Mouse (Mus musculus): ENCODE results near the gene Farsa. TPM values are rescaled to one million over a fixed set of nuclear protein-coding genes. Genes with fewer than 3 reads are reported as not detected.
A peak's percentile ranks its signal among the peaks of the same experiment; 100 is the strongest.
"Not testable (repeated sequence)": the region's sequence is repeated elsewhere in the genome, so short reads cannot be mapped to it uniquely, and the experiment has no call there.

Farsa gene
- total RNA-seq (2021) = 10 to 100 TPM; 22.1 to 26.2 TPM
- long read RNA-seq, experiment 1, transcript Farsa-201 (13 exons, 1,826 nt) = major isoform, 20 of 29 reads
- long read RNA-seq, experiment 1, partial matches to known transcripts = 2 of 29 reads
- long read RNA-seq, experiment 1, other reads (novel, unspliced or antisense) = 6 of 29 reads
- long read RNA-seq, experiment 2, transcript Farsa-201 (13 exons, 1,826 nt) = major isoform, 32 of 42 reads
- long read RNA-seq, experiment 2, partial matches to known transcripts = 3 of 42 reads
- long read RNA-seq, experiment 2, other reads (novel, unspliced or antisense) = 6 of 42 reads

- intact Hi-C loops (cut with DNase I) = no loop called here
- DNase-seq = peak; percentile 88 to 92
Measured at GRCm38 (mm10) chr8:84856864-84857441, at the start of gene Farsa. Gene Farsa, plus strand, starts transcription at chr8:84856989.

GRCm38 (mm10) chr8:84809109-84809940 is 47.5 kb upstream of the Farsa start:
- intact Hi-C loops (cut with DNase I) = loop anchor here (2.0 kb wide), 1 partner anchor 73 kb away; no protein-coding TSS in a partner anchor
- no peak for DNase-seq

DNA sequence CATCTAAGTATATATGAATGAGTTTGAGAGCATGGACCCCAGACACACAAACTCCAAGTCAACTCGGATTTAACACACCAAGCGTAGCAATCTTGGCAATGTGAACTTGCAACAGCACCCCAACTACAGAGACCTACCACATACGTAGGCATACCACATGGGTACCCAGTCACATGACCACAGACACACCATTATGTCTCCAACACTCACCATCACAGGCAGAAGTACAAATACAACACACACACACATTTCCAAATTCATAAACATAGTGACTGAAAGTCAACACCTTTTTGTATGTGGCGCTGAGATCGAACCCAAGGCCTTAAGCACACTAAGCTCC is 46.9 kb upstream of the Farsa start:
- intact Hi-C loops (cut with DNase I) = loop anchor here (2.0 to 5.0 kb wide), 3 partner anchors 73 to 218 kb away; no protein-coding TSS in a partner anchor

DNA sequence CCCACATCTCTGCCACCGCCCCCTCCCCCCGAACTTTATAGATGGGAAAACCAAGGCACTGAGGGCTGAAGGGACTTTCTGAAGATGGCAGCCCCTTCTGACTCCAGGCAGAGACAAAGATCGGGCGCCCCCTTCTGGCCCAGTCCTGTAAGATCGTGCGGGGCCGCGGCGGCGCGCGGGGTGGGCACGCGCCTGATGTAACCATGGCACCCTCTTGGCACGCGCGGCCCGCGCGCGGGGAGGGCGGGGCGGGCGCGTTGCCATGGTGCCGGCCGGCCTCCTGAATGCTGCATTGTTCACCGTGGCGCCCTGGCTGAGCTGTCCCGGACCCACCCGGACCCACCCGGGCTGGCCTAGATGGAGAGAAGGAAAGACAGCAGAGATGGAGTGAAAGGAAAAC is 45.9 kb upstream of the Farsa start:
- peak; percentile 90 to 94 for DNase-seq
- intact Hi-C loops (cut with DNase I) = loop anchor here (1.0 to 5.0 kb wide), 3 partner anchors 102 to 219 kb away; no protein-coding TSS in a partner anchor

More for the DNA sequence above, 46.9 kb upstream of the Farsa start:
- no peak for DNase-seq

DNA sequence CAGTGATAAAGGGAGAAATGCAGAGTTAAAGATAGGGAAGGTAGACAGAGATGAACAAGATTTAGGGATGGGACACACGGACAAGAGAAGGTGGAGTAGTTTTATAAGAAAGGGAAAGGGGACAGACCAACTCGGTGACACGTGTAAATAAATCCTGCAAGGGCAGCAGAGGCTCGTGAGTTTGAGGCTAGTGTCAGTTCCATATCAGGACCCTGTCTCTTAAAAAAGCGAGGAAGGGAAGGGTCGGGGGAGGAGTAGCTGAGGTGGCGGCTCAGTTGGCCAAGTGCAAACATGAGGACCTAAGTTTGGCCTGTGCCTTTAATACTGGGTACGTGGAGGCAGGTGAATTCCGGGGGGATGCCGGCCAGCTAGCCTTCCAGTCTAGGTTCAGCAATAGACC is 45.5 kb upstream of the Farsa start:
- no peak for DNase-seq
- intact Hi-C loops (cut with DNase I) = loop anchor here (1.0 to 5.0 kb wide), 3 partner anchors 102 to 219 kb away; no protein-coding TSS in a partner anchor

DNA sequence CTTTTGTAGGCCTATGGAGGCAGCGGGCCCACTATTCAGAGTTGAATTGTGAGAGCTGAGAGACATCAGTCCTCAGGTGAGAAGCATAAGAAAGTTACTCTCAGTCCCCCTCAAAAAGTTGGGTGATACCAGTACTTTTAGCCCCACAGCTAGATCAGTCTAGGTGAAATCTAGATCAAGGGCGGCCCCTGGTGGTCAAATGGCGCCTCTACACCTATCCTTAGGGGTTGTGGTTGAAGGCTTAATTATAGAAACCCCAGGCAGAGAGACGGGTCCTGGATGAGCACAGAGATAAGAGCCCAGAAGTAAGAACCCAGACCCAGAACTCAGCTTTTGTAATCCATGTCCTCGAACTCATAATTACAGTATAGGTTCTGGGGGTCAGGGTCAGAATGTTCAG is 43.7 kb upstream of the Farsa start:
- DNase-seq = peak; percentile 79 to 80
- intact Hi-C loops (cut with DNase I) = loop anchor here (5.0 kb wide), 1 partner anchor 221 kb away; no protein-coding TSS in a partner anchor

DNA sequence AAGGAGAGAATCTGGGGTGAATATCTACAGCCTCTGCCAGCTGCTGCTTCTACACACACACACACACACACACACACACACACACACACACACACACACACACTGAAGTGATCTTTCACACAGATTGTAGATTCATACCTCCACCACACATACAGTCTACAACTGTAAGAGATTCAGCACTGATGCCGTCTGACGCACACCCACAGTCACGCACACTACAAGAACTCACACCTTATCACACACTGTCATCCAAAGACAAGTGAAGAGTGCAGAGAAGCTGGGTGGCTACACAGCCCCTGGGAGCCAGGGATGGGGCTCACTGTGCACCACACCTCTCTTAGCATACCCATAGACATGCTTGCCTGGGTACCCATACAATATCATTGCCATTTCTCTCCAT is 43.0 kb upstream of the Farsa start:
- no peak for DNase-seq
- intact Hi-C loops (cut with DNase I) = loop anchor here (5.0 kb wide), 1 partner anchor 222 kb away; no protein-coding TSS in a partner anchor

GRCm38 (mm10) chr8:84814240-84814554 is 42.6 kb upstream of the Farsa start:
- DNase-seq = no peak
- intact Hi-C loops (cut with DNase I) = loop anchor here (5.0 kb wide), 1 partner anchor 222 kb away; no protein-coding TSS in a partner anchor

- DNase-seq = peak in 1 of 2 experiments; percentile 30
- intact Hi-C loops (cut with DNase I) = loop anchor here (5.0 kb wide), 1 partner anchor 222 kb away; no protein-coding TSS in a partner anchor
Measured at GRCm38 (mm10) chr8:84814555-84815441, 42.0 kb upstream of the Farsa start.

DNA sequence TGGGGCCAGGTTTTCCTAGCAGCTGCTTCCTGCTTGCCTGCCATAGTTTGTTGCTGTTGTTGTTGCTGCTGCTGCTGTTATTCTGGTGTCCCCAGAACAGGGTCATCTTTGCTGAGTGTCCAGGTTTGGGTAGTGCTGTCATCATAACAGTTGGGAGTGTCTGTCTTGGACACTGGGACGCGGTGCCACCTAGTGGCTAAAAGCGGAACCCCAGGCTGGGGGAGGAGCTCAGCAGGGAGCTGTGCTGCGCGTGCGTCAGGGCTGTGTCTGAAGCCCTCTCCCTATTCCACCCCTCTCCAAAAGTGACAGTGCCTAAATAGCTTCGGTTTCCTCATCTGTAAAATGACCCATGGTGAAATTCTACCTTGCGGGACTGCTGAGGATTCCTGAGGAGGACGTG is 41.2 kb upstream of the Farsa start:
- intact Hi-C loops (cut with DNase I) = no loop called here
- DNase-seq = peak; percentile 98 to 100

GRCm38 (mm10) chr8:84816117-84816516 is 40.7 kb upstream of the Farsa start:
- intact Hi-C loops (cut with DNase I) = no loop called here

DNA sequence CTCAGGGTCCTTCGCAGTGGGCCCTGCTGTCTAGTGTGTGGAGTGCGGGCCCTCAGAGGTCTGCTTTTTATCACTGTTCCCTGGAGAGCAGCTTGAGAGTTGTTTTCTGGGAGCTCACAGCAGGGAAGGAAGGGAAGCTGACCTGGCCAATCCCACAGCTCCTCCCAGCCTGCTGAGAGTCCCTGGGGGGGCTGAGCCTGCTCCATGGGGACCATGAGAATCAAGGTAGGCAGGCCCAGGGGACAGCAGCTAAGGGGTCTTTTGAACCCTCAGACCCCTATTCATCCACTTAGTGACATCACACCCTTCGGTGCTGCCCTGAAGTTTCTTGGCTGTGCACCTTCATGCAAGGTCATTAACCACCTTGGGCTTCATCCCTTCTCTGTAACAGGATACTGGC is 34.1 kb upstream of the Farsa start, which contains the start of gene Dand5:
Gene Dand5 (minus strand): TSS at position 101 of the 400 bp plus-strand sequence.
- no peak for DNase-seq
- intact Hi-C loops (cut with DNase I) = loop anchor here (10.0 kb wide), 1 partner anchor 468 kb away; no protein-coding TSS in a partner anchor

More at GRCm38 (mm10) chr8:84816117-84816516, 40.7 kb upstream of the Farsa start:
- DNase-seq = no peak

DNA sequence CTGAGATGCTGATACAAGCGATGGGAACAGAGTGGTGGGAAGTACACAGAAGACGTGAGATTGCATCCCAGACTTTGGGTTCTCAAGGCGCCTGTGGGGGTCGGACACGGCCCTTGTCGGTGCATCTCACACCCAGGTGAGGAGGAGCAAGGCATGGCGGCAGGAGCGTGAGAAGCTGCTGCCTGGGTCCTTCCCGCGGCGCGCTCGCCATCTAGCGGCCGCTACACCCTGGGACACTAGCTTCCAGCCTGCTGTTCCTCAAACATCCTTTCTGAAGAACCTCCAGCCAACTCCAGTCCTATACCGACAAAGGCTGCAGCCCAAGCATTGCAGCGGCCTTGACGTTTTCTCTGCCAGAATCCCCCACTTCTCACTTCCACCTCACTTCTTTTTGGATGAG is 33.1 kb upstream of the Farsa start:
- no peak for DNase-seq
- intact Hi-C loops (cut with DNase I) = loop anchor here (10.0 kb wide), 1 partner anchor 469 kb away; no protein-coding TSS in a partner anchor

DNA sequence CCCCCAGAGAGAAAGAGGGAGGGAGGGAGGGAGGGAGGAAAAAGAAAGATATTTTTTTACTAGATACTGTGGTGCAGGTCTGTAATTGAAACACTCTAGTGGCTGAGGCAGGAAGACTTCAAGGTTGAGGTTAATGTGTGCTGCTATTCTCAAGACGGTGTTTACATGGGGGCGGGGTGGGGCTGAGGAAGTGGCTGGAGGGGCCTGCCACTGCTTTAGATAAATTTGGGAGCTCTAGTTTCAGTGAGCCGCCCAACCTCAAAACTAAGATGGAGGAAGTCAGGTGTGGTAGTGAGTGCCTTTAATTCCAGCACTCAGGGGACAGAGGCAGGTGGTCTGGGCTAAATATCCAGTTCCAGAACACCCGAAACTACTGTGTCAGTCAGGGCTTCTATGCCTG is 31.2 kb upstream of the Farsa start:
- intact Hi-C loops (cut with DNase I) = loop anchor here (10.0 kb wide), 1 partner anchor 471 kb away; no protein-coding TSS in a partner anchor
- DNase-seq = no peak

GRCm38 (mm10) chr8:84826518-84826917 is 30.3 kb upstream of the Farsa start:
- intact Hi-C loops (cut with DNase I) = loop anchor here (10.0 kb wide), 1 partner anchor 472 kb away; no protein-coding TSS in a partner anchor

DNA sequence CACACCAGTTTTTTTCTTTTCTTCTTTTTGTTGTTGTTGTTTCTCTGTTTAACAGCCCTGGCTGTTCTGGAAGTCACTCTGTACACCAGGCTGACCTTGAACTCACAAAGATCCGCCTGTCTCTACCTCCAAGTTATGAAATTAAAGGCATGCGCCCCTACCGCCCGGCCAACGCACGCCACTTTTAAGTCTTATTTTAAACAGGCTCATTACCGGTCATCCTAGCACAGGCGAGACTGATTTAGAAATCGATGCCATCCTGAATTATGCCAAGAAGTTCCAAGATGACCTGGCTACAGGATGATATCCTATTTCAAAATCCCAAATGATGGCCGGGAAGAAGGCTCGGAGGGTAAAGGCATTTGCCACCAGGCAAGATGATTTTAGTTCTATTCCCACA is 25.3 kb upstream of the Farsa start, which contains the start of gene Gadd45gip1:
Gene Gadd45gip1 (plus strand): TSS at position 33 of the 400 bp plus-strand sequence.
- no peak for DNase-seq
- intact Hi-C loops (cut with DNase I) = no loop called here

More at GRCm38 (mm10) chr8:84826518-84826917, 30.3 kb upstream of the Farsa start:
- not testable (repeated sequence) for DNase-seq

DNA sequence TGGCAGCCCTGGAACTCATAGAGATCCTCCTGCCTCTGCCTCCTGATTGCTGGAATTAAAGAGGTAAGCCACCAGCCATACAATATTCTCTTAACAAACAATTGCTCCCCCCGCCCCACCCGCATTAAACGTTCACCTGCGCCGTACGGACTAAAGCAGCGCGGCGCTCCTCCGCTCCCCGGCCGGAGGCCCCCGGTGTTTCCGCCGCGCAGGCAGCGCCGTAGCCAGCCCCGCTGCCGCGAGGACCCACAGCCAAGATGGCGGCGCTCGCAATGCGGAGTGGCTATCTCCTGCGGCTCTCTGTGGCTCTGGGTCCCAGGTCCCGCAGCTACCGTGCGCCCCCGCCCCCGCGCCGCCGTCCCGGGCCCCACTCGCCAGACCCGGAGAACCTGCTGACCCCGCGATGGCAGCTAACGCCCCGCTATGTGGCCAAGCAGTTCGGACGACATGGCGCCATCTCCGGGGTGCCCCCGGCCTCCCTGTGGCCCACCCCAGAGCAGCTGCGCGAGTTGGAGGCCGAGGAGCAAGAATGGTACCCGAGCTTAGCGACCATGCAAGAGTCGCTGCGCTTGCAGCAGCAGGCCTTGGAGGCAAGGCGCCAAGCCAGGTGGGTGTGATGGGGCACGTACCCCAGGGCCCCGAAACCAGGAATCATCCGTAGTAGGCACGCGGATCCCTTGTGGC is 24.6 kb upstream of the Farsa start:
- intact Hi-C loops (cut with DNase I) = no loop called here
- DNase-seq = peak; percentile 75 to 79

All from gastrocnemius, postnatal 36 days (tissue).